Mouse (Mus musculus): Measurements from ENCODE around the gene Gsk3a.

- TF ChIP-seq CTCF (IDR thresholded peaks at IDR 0.05; ENCODE audit: borderline replicate concordance, insufficient read depth, low read depth, low read length) (no peak), POLR2A (IDR thresholded peaks at IDR 0.05; ENCODE audit: borderline replicate concordance, insufficient read depth, low read length) (peak; percentile 35; the same call in 1 of the 2 replicates)
Observed at GRCm38 (mm10) chr7:25250141-25250972, 12.7 kb upstream of the Gsk3a start, which contains the start of gene Erf.
